Mouse (Mus musculus) testis, adult 2 months (tissue): Measurements from ENCODE around the gene Creb5. TPM values are rescaled to one million over a fixed set of nuclear protein-coding genes. Genes with fewer than 3 reads are reported as not detected.

Source experiments
- H3K27ac ChIP-seq: fragments of 200-500 bp; 2 replicates; pipeline ENCODE4 v1.5.1; 2012; ENCODE audit warnings: low read depth, low read length; ENCODE audit not compliant: control insufficient read depth, insufficient read depth
- H3K27me3 ChIP-seq: fragments of 200-500 bp; 2 replicates; pipeline ENCODE4 v1.6.1; 2012; ENCODE audit warnings: mild to moderate bottlenecking, low read length, moderate library complexity; ENCODE audit not compliant: control insufficient read depth, insufficient read depth
- H3K36me3 ChIP-seq: fragments of 200-500 bp; 2 replicates; pipeline ENCODE4 v1.6.1; 2012; ENCODE audit warnings: mild to moderate bottlenecking, low read length; ENCODE audit not compliant: control insufficient read depth, insufficient read depth
- H3K4me1 ChIP-seq: fragments of 200-500 bp; 2 replicates; pipeline ENCODE4 v1.6.1; 2012; ENCODE audit warnings: low read length; ENCODE audit not compliant: control insufficient read depth, insufficient read depth
- H3K4me3 ChIP-seq: fragments of 200-500 bp; 2 replicates; pipeline ENCODE4 v1.5.1; 2012; ENCODE audit warnings: low read depth, mild to moderate bottlenecking, low read length, moderate library complexity, mixed read lengths; ENCODE audit not compliant: control insufficient read depth
- CTCF ChIP-seq: fragments of 200-500 bp; IDR thresholded peaks from 2 replicates; pipeline ENCODE4 v1.5.1; 2012; ENCODE audit warnings: low read depth, mild to moderate bottlenecking, inconsistent platforms, low read length, moderate library complexity; ENCODE audit not compliant: control insufficient read depth, insufficient read depth, insufficient replicate concordance
- POLR2A ChIP-seq: fragments of 200-500 bp; IDR thresholded peaks from 2 replicates; pipeline ENCODE4 v1.6.1; 2012; ENCODE audit warnings: low read depth, mild to moderate bottlenecking, inconsistent platforms, low read length, moderate library complexity; ENCODE audit not compliant: control insufficient read depth
- polyA plus RNA-seq: library from polyadenylated mRNA; depleted of rRNA; stranded (reverse); fragments of >200 nt; gene quantifications from 2 replicates; pipeline ENCODE4 v1.2.3, GENCODE M21; 2012

Gene Creb5
- polyA plus RNA-seq, 1 experiment: 0.26 TPM

DNA sequence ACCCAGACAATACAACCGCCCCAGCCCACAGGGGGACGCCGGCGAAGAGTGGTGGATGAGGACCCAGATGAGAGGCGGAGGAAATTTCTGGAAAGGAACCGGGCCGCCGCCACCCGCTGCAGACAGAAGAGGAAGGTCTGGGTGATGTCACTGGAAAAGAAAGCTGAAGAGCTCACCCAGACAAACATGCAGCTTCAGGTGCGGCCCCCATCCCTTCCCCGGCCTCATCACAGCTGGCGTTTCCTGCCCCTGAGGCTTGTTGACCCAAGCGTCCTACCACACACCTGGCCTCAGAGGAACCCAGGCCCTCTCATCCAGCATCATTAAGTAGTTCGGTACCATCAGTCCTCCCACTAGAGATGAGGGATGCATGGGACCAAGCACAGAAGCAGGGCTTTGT is 398.3 kb downstream of the Creb5 start:
- Histone ChIP-seq H3K27ac (no peak overlapping the region), H3K4me3 (no peak overlapping the region), H3K4me1 (no peaks in the 10 kb centered on the region), H3K27me3 (no peaks in the 10 kb centered on the region), H3K36me3 (no peaks in the 10 kb centered on the region)
- TF ChIP-seq POLR2A (no peak), CTCF (no peak)

DNA sequence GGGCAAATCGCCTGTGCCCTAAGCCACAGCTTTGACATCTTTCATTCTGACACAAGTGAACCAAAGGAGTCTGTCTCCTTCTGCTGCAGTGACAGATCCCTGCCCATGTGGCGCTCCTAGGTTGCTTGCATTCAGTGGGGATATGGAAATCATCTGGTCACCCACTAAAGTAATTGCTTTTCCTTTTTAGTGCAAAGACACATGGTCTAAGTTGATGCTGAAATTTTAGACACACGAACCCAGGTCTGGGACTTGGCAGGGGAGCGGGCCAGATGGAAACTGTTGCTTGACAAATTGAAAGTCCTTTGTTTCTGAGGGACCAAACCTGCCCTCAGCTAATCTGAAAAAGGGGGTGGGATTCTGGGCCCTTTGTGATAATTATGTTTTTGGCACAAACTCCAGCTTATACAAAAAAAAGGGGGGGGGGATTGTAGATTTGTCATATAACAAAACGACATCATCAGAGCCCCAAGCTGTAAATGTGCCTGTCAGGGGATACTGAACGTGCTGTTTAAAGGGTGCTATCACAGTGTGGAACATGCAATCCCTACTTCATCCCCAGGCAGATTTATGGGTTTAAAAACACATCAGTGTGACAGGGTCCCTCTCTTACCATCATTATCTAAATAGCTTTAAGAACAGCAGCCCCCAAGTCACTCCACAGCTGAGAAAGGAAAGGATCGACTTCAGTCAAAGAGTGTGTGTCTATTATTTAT is 401.9 kb downstream of the Creb5 start:
- Histone ChIP-seq H3K27me3 (no peaks in the 10 kb centered on the region), H3K4me3 (no peak overlapping the region), H3K4me1 (no peaks in the 10 kb centered on the region), H3K27ac (no peak overlapping the region), H3K36me3 (no peaks in the 10 kb centered on the region)
- no peak for TF ChIP-seq CTCF
- no peak for TF ChIP-seq POLR2A

DNA sequence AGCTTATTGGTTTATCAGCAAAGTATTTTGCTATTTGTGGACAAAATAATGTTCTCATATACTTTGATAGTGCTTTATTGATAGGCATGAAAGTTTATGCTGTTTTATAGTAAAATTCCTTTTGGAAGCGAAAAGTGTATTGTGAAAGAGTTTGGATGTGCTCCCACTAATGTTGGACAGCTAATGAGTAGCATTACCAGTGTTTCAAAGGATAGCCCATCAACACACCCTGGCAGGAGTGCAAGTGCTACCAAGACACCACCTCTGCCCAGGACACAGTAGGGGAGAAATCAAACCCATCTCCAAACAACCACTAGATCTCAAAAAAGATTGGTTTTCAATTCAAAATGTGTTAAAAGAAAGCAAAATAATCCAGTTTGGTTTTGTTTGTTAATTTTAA is 403.9 kb downstream of the Creb5 start:
- Histone ChIP-seq H3K36me3 (no peaks in the 10 kb centered on the region), H3K27ac (no peak overlapping the region), H3K27me3 (no peaks in the 10 kb centered on the region), H3K4me3 (no peak overlapping the region), H3K4me1 (no peaks in the 10 kb centered on the region)
- TF ChIP-seq POLR2A: no peak
- no peak for TF ChIP-seq CTCF

DNA sequence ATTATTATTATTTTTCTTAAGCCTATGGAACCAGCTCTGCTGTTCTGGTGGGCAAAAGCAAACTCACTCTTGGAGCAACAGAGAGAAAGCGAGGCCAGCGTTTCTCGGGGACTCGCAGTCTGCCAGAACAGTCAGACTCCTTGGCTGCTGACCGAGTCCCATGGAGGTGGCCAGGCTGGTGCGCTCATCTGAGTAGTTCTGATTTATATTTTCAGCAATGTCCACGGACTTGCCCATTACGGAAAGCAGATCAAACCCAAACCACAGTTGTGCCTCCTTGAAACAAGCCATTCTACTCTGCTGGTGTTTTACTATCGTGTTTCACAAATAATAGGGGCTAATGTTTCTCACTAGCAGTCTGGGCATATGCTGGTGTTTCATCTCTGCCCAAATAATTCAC is 408.1 kb downstream of the Creb5 start:
- H3K4me1 ChIP-seq: no peaks in the 10 kb centered on the region
- no peak overlapping the region for H3K4me3 ChIP-seq
- TF ChIP-seq CTCF (no peak), POLR2A (no peak)
- no peaks in the 10 kb centered on the region for H3K36me3 ChIP-seq
- H3K27me3 ChIP-seq: no peaks in the 10 kb centered on the region
- no peak overlapping the region for H3K27ac ChIP-seq

- Histone ChIP-seq H3K4me1 (no peaks in the 10 kb centered on the region), H3K27me3 (no peaks in the 10 kb centered on the region), H3K4me3 (no peak overlapping the region), H3K36me3 (no peaks in the 10 kb centered on the region), H3K27ac (no peak overlapping the region)
- no peak for TF ChIP-seq CTCF
- TF ChIP-seq POLR2A: no peak
These were observed 409.4 kb downstream of the Creb5 start for GRCm38 (mm10) chr6:53696471-53696870.

GRCm38 (mm10) chr6:53696921-53697320 is 409.9 kb downstream of the Creb5 start:
- H3K27ac ChIP-seq: no peak overlapping the region
- no peak for TF ChIP-seq CTCF
- no peaks in the 10 kb centered on the region for H3K27me3 ChIP-seq
- H3K4me3 ChIP-seq: no peak overlapping the region
- H3K36me3 ChIP-seq: no peaks in the 10 kb centered on the region
- H3K4me1 ChIP-seq: no peaks in the 10 kb centered on the region

DNA sequence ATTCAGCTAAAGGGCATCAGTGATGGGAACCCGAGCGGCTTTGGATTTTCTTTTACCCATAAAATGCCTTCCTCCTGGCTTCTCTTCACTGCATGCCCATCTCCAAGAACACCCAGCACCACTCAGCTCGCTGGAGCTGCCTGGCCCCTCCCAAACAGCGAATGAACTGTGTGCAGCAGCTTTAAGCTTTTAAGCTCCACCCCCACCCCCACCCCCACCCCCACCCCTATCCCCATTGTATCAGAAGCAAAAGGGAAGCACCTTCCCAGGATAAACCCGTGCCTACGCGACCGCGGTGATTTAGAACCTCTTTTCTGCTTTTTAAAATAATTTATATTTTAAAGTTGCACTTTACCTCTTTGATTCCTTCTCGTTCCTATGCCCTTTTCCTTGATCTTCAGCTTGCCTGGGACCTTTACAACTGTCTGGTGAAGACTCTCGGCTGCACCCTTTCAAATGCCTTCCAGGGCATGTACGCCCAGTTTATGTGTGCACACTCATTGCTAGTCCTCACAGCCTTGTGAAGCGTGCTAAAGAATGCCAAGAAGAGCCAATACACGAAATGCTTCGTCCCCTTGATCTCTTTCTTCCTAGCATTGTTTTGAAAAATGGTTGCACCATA is 411.2 kb downstream of the Creb5 start:
- H3K27ac ChIP-seq: no peak overlapping the region
- TF ChIP-seq POLR2A (no peak), CTCF (no peak)

More for the DNA sequence above, 411.2 kb downstream of the Creb5 start:
- no peak overlapping the region for H3K4me3 ChIP-seq
- H3K36me3 ChIP-seq: no peaks in the 10 kb centered on the region
- H3K27me3 ChIP-seq: no peaks in the 10 kb centered on the region
- no peaks in the 10 kb centered on the region for H3K4me1 ChIP-seq
